Mouse (Mus musculus) gastrocnemius, postnatal 4 days (tissue): ENCODE results near the gene Rufy3. TPM values are rescaled to one million over a fixed set of nuclear protein-coding genes. Genes with fewer than 3 reads are reported as not detected.

Experiments used
- DNase-seq, 2 experiments: peaks; one replicate each; pipeline ENCODE4 v3.0.0; 2021 to 2022; ENCODE audit warnings: low spot score in 2 of 2, mixed read lengths in 2 of 2
- total RNA-seq, 2 experiments: library from RNA; stranded (reverse); gene quantifications; 2 replicates each; pipeline ENCODE4 v1.2.3; 2021

The Rufy3 gene
- total RNA-seq, 2 experiments from 2014 or later: 13.8 to 14.5 TPM

GRCm38 (mm10) chr5:88574829-88575228 is 10.0 kb downstream of the Rufy3 start:
- no peak for DNase-seq

GRCm38 (mm10) chr5:88575506-88576338 is 10.9 kb downstream of the Rufy3 start:
- DNase-seq: no peak

- DNase-seq: no peak
Measured at GRCm38 (mm10) chr5:88580681-88581080, 15.8 kb downstream of the Rufy3 start.

GRCm38 (mm10) chr5:88581343-88581742 is 16.5 kb downstream of the Rufy3 start:
- DNase-seq: no peak

- no peak for DNase-seq
Measured at GRCm38 (mm10) chr5:88583271-88584031, 18.6 kb downstream of the Rufy3 start.

- no peak for DNase-seq
Measured at GRCm38 (mm10) chr5:88584061-88584460, 19.2 kb downstream of the Rufy3 start.

GRCm38 (mm10) chr5:88586407-88587174 is 21.8 kb downstream of the Rufy3 start:
- no peak for DNase-seq

- DNase-seq: no peak
Measured at GRCm38 (mm10) chr5:88587211-88587934, 22.5 kb downstream of the Rufy3 start.

GRCm38 (mm10) chr5:88588481-88588880 is 23.6 kb downstream of the Rufy3 start:
- no peak for DNase-seq

GRCm38 (mm10) chr5:88593421-88594172 is 28.8 kb downstream of the Rufy3 start:
- no peak for DNase-seq

GRCm38 (mm10) chr5:88594173-88594569 is 29.3 kb downstream of the Rufy3 start:
- DNase-seq: no peak

GRCm38 (mm10) chr5:88595537-88596455 is 31.0 kb downstream of the Rufy3 start:
- no peak for DNase-seq

GRCm38 (mm10) chr5:88598961-88599360 is 34.1 kb downstream of the Rufy3 start:
- DNase-seq: no peak

- DNase-seq: no peak
Measured at GRCm38 (mm10) chr5:88602030-88602429, 37.2 kb downstream of the Rufy3 start.

GRCm38 (mm10) chr5:88602713-88603112 is 37.9 kb downstream of the Rufy3 start:
- no peak for DNase-seq

- no peak for DNase-seq
Measured at GRCm38 (mm10) chr5:88604046-88604445, 39.2 kb downstream of the Rufy3 start.

GRCm38 (mm10) chr5:88604641-88605358 is 40.0 kb downstream of the Rufy3 start:
- no peak for DNase-seq

- DNase-seq: no peak
Measured at GRCm38 (mm10) chr5:88614129-88614528, 49.3 kb downstream of the Rufy3 start.
